Mouse (Mus musculus) gastrocnemius, adult 8-10 months (tissue): ENCODE data around the gene Lexm. TPM values are rescaled to one million over a fixed set of nuclear protein-coding genes. Genes with fewer than 3 reads are reported as not detected.
A peak's percentile ranks its signal among the peaks of the same experiment; 100 is the strongest.

Source experiments
- DNase-seq, 2 experiments: peaks; one replicate each; pipeline ENCODE4 v3.0.0; 2022; ENCODE audit warnings: low spot score in 2 of 2
- total RNA-seq, 4 experiments: library from RNA; stranded (reverse); gene quantifications; 2 replicates each; pipeline ENCODE4 v1.2.4; 2022

Gene Lexm
- total RNA-seq, 4 experiments from 2014 or later = not detected

GRCm38 (mm10) chr4:106582428-106583153, 34.5 kb downstream of the Lexm start:
- no peak for DNase-seq

- DNase-seq = no peak
Measured at GRCm38 (mm10) chr4:106581865-106582204, 35.2 kb downstream of the Lexm start.

GRCm38 (mm10) chr4:106581176-106581864, 35.7 kb downstream of the Lexm start:
- DNase-seq = peak; percentile 10 to 18

- DNase-seq = no peak
Measured at GRCm38 (mm10) chr4:106577511-106577910, 39.5 kb downstream of the Lexm start.

- no peak for DNase-seq
Measured at GRCm38 (mm10) chr4:106575022-106575421, 42.0 kb downstream of the Lexm start.

- DNase-seq = no peak
Measured at GRCm38 (mm10) chr4:106571081-106571724, 45.8 kb downstream of the Lexm start.

GRCm38 (mm10) chr4:106569680-106570079, 47.4 kb downstream of the Lexm start:
- DNase-seq = no peak

GRCm38 (mm10) chr4:106564161-106564560, 52.9 kb downstream of the Lexm start:
- DNase-seq = no peak

- DNase-seq = no peak
Measured at GRCm38 (mm10) chr4:106562837-106563790, 53.9 kb downstream of the Lexm start.

- DNase-seq = no peak
Measured at GRCm38 (mm10) chr4:106562006-106562405, 55.0 kb downstream of the Lexm start.

GRCm38 (mm10) chr4:106560846-106561781, 55.9 kb downstream of the Lexm start, which contains the start of gene Dhcr24:
Dhcr24 (plus strand) TSS chr4:106561038.
- peak; percentile 81 to 87 for DNase-seq

GRCm38 (mm10) chr4:106560213-106560845, 56.7 kb downstream of the Lexm start:
- DNase-seq = no peak

- DNase-seq = no peak
Measured at GRCm38 (mm10) chr4:106559343-106560212, 57.5 kb downstream of the Lexm start.

GRCm38 (mm10) chr4:106557978-106558377, 59.1 kb downstream of the Lexm start:
- DNase-seq = no peak

GRCm38 (mm10) chr4:106557262-106557661, 59.8 kb downstream of the Lexm start:
- DNase-seq = no peak

GRCm38 (mm10) chr4:106550516-106551166, 66.4 kb downstream of the Lexm start:
- no peak for DNase-seq

GRCm38 (mm10) chr4:106548113-106548512, 68.9 kb downstream of the Lexm start:
- no peak for DNase-seq

- DNase-seq = no peak
Measured at GRCm38 (mm10) chr4:106546896-106547295, 70.1 kb downstream of the Lexm start.
